Mouse (Mus musculus) lung, adult 2 months (tissue): ENCODE results near the gene Mindy2. TPM values are rescaled to one million over a fixed set of nuclear protein-coding genes. Genes with fewer than 3 reads are reported as not detected.
"Not testable (repeated sequence)": the region's sequence is repeated elsewhere in the genome, so short reads cannot be mapped to it uniquely, and the experiment has no call there.

Source experiments
- DNase-seq: peaks from one replicate; pipeline ENCODE4 v3.0.0; 2022
- H3K4me1 ChIP-seq: fragments of 200-500 bp; 2 replicates; pipeline ENCODE4 v1.6.1; 2011; ENCODE audit warnings: low read length; ENCODE audit not compliant: control insufficient read depth, insufficient read depth
- H3K4me3 ChIP-seq: fragments of 200-500 bp; replicated peaks from 2 replicates; pipeline ENCODE3; 2011; ENCODE audit warnings: low read depth, mild to moderate bottlenecking, control low read depth, low read length; ENCODE audit errors: extremely low read depth
- CTCF ChIP-seq: fragments of 200-500 bp; IDR thresholded peaks from 2 replicates; pipeline ENCODE4 v1.5.1; 2011; ENCODE audit warnings: mild to moderate bottlenecking, low read length, control low read depth; ENCODE audit not compliant: insufficient read depth
- POLR2A ChIP-seq: fragments of 200-500 bp; IDR thresholded peaks from 2 replicates; pipeline ENCODE4 v1.6.1; 2011; ENCODE audit warnings: low read depth, mild to moderate bottlenecking, control low read depth, low read length, borderline replicate concordance; ENCODE audit errors: extremely low read depth
- WGBS: fragments of 180-500 bp; shearing (Covaris S2); methylation state at CpG from one replicate; pipeline ENCODE4 v1.1.7; 2018; 5-methylcytosine and 5-hydroxymethylcytosine counted together
- polyA plus RNA-seq: library from polyadenylated mRNA; depleted of rRNA; stranded (reverse); fragments of >200 nt; gene quantifications from 2 replicates; pipeline ENCODE4 v1.2.3, GENCODE M21; 2012; rRNA removed

Gene Mindy2
- polyA plus RNA-seq, 1 experiment, result 12.0 TPM

DNA sequence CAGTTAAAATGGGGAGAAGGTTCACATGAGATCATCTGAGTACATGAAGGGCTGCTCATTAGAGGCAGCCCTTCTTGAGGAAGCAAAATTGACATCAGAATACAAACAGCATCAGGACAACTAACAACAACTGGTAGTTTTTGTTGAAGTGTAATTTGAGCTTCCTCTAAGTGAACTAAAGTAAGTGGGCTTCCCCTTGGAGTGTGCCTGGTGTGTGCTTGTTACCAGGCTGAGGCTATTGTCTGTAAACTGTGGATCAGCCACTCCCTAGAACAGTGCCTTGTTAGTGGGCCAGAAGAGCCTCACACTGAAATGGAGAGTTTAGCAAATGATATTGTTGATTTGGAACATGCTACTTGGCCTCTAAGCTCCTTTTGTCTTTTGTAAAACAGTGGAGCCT lies 101.5 kb downstream of the Mindy2 start:
- Histone ChIP-seq H3K4me1 (no peaks in the 10 kb centered on the region; the same call in 1 of the 2 replicates), H3K4me3 (no peak overlapping the region)
- no peak for TF ChIP-seq CTCF
- TF ChIP-seq POLR2A, result no peak
- DNase-seq, result no peak

DNA sequence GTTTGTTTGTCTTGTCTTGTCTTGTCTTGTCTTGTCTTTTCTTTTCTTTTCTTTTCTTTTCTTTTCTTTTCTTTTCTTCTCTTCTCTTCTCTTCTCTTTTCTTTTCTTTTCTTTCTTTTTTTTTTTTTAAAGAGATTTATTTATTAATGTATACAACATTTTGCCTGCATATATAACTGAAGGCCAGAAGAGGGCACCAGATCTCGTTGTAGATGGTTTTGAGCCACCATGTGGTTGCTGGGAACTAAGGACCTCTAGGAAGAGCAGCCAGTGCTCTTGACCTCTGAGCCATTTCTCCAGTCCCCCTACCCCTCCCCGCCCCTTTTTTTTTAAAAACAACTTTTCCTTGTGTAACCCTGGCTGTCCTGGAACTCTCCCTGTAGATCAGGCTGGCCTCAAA lies 104.7 kb downstream of the Mindy2 start:
- H3K4me3 ChIP-seq, DNase-seq, H3K4me1 ChIP-seq: not testable (repeated sequence)
- 100% methylated on average over 2 of the region's 2 CpGs for WGBS

DNA sequence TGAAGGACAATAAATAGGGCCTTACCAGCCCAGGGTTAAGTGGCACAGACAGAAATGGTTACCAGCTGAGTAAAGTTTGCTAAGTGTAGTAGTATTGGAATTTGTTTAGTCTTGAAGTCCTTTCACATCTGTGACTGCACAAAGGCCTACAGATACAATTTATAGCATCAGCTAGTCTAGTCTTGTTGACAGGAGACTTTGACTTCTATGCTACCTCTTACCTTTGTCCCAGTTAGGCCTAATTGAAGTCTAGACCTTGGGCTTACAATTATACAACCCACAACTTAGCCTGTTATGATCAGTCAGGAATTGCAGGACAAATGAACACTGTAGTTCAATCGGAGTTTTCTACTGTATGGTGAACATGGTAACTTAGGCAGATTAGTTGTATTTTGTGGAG lies 105.5 kb downstream of the Mindy2 start:
- no peak for TF ChIP-seq CTCF
- no peak for TF ChIP-seq POLR2A
- H3K4me3 ChIP-seq, result no peak overlapping the region
- no peak for DNase-seq
- 94% methylated on average over 1 of the region's 1 CpGs for WGBS
- no peaks in the 10 kb centered on the region; the same call in 1 of the 2 replicates for H3K4me1 ChIP-seq

Other genes with a start within 250 kb of the Mindy2 start
- 1.1 and 2.1 TPM in 2 replicates for gene Ccnb2, start 235.6 kb downstream of the Mindy2 start, polyA plus RNA-seq
- gene Rnf111, start 153.4 kb downstream of the Mindy2 start, polyA plus RNA-seq, result 40.4 and 41.9 TPM in 2 replicates
- gene Sltm, start 114.4 kb downstream of the Mindy2 start, polyA plus RNA-seq, result 5.8 and 9.0 TPM in 2 replicates
- 0.76 and 0.98 TPM in 2 replicates for gene Gm10642, start 923 bp downstream of the Mindy2 start, polyA plus RNA-seq
- 21.7 and 29.5 TPM in 2 replicates for gene Adam10, start 21.8 kb upstream of the Mindy2 start, polyA plus RNA-seq